Mouse (Mus musculus): ENCODE data around the gene Wnt3.

The Wnt3 gene

DNA sequence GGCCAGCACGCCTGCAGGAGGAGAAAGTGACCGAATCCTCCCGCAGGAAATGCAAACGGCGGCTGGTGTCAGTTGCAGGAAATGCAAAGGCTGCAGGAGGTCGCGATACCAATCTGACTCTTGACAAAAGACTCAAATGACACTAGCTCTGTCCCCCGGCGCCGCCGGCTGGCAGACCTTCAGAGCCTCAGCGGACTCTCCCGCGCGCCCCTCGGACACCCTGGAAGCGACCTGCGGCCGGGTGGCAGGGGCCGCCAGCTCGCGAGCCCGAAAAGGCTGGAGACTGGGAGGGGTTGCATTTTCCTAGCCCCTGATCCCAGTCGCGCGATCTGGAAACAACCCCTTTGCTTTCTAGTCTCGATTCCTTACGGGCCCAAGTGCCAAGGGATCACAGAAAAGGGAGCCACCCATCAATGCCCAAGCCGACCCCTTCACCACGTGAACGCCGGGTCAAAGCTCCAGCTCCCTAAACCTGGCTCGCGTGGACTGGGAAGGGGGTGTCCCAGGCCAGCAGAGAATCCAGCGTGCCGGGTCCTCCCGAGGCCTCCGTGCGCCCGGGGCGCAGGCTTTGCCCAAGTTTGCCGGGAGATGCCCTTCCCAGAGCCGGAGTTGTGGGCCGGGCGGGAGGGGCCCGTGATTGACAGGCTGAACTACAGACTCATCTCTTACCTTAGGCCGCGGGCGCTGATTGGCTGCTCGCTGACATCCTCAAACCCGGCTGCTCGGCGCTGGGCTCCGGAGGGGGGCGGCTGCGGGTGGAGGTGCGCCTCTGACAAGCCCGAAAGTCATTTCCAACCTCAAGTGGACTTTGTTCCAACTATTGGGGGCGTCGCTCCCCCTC lies at the start of gene Wnt3:
Gene Wnt3, plus strand, starts transcription at position 764 of the 841 bp plus-strand sequence.
- in situ Hi-C loops (cut with MboI, MseI) = loop anchor here in 1 of 2 experiments (25.0 kb wide), 1 partner anchor 139 kb away; no protein-coding TSS in a partner anchor

DNA sequence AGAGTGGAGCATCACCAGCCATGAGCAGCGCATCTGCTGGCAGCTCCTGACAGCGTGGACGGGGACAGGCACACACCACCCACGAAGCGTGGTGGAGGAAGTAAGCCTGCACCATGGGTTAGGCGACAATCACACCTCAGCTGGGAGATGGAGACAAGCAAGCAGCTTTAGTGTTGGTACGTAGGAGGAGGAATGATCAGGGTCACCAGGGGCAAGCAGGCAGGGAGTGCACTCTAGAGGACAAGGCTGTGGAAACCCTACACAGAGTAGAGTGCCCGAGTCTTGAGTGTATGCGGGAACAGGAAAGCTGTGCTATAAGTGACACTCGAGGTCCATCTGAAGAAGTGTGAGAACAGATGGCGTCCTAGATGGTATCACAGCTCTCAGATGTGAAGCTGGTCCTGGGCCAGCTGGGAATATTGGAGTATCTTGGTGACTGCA lies 49.6 kb upstream of the Wnt3 start:
- in situ Hi-C loops (cut with MboI, MseI) = no loop called here

DNA sequence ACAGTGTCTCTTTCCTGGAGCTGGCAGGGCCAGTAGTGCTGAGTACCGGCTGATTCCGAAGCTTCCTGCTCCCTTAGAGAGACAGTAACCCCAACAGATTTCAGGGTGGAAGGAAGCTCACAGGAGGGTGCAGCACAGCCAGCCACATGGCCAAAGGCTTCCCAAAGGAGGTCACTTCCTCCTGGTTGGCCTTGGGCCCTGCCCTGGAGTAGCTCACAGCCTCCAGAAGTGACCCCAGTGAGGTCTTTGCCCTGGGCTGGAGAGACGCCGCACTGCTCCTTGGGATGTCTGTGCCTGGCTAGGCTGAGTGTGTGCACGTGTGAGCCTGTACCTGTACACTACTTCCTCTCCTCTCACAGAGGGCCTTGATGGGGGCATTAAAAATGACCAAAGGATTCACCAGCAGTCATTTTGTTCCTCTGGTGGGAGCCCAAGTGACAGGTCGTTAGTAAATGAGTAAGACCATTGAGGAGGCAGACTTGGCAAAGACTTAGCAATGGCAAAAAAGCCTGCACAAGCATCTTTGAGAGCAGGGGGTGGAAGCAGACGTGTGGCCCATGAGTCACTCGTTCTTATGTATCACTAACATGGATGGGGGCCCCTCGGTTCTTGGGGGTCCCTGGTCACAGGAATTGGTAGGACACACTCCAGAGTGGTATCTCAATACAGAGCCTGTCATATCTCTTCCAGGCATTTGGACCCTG lies 44.5 kb upstream of the Wnt3 start:
- in situ Hi-C loops (cut with MboI, MseI) = no loop called here

DNA sequence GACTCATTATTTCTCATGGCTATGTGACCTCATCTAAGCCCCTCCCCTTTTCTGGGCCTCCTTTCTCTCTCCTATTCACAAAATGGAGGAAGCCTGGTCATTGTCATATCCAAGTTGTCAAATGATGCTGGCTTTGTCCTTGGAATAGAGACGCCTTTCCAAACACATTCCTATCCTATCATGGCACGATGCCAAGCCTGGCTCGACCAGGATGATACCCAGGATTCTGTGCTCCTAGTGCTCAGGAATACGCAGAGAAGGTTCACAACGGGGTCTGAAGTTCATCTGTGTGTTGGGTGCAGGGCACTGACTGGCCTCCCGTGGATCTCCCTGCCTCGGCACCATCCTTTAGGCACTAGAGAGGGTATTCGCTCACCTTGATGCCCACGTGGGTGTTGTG lies 42.4 kb upstream of the Wnt3 start:
- in situ Hi-C loops (cut with MboI, MseI) = no loop called here

DNA sequence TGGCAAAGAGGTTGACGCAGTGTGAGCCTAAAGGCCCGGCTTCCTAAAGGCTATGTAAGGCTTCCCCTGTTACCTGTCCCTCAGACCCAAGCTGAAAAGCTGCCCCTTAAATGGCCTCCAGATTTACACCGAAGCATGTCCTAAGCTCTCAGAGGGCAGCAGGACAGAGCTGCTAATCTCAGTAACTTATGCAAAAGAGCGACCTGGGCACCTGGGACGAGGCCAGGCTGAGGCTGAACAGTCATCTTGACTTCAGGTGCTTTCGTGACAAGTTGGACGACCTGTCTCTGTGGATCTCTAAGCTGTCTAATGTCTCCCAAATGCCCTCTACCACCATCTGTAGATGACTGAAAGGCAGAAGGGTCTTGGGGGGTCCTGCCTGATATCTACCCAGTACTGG lies 41.6 kb upstream of the Wnt3 start:
- in situ Hi-C loops (cut with MboI, MseI) = no loop called here

DNA sequence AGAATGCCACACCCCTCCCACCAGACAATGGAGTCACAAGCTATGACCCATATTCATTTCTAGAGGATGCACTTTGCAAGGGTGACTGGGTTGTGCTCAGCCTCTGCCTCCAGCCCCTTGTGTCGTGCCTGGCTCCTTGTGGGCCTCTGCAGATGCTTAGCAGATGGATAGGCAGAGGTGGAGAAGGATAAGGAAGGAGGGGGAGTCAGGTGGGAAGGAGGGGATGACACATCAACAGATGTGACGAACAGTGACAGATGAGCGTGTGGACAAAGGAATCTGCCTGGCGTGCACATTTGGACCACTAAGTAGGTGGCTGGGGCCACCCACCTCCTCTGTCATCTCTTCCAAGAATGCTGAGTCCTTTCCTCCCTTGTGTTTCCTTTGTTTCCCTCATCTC lies 40.9 kb upstream of the Wnt3 start:
- in situ Hi-C loops (cut with MboI, MseI) = no loop called here

DNA sequence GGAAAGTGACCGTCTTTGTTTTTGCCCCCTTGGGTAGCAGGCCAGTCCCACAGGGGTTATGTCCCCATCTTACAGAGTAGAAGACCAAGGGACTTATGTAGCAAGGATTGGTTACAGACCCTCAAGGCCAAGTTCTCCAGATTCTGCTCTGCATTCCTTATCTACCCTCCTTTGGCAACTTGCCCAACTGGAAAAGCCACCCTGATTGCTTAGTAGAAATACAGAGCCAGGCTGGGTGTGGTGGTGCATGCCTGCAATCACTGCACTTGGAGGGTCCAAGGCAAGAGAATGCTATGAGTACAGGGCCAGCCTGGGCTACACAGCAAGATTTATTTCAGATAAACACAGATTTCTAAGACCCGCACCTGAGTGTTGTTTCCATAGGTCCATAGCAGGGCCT lies 40.0 kb upstream of the Wnt3 start:
- in situ Hi-C loops (cut with MboI, MseI) = no loop called here

DNA sequence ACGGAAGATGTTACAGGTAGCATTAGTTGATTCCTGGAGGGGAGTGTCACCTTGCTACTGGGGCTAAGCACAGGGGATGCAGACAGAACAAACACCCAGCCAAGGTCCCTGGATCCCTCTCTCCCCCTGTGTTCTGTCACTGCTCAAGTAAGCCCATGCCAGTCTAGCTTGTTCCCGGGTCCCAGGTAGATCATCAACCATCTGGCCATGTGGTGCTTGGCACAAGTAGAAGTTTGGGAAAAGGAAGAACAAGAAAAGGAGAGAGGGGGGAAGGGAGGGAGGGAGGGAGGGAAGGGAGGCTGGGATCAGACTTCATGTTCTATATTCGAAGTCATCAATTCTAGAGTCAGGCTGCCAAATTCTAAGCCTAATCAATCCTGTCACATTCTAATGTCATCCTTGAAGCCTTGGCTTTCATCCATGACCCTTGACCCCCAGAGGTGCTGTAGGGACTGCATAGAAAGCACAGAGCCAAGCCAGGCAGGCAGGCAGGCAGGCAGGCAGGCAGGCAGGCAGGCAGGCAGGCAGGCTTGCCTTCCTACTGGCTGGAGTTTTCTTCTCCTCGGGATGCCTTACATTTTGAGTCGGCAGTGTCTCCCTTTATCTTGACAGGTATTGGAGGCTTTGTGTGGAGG lies 39.4 kb upstream of the Wnt3 start:
- in situ Hi-C loops (cut with MboI, MseI) = no loop called here

DNA sequence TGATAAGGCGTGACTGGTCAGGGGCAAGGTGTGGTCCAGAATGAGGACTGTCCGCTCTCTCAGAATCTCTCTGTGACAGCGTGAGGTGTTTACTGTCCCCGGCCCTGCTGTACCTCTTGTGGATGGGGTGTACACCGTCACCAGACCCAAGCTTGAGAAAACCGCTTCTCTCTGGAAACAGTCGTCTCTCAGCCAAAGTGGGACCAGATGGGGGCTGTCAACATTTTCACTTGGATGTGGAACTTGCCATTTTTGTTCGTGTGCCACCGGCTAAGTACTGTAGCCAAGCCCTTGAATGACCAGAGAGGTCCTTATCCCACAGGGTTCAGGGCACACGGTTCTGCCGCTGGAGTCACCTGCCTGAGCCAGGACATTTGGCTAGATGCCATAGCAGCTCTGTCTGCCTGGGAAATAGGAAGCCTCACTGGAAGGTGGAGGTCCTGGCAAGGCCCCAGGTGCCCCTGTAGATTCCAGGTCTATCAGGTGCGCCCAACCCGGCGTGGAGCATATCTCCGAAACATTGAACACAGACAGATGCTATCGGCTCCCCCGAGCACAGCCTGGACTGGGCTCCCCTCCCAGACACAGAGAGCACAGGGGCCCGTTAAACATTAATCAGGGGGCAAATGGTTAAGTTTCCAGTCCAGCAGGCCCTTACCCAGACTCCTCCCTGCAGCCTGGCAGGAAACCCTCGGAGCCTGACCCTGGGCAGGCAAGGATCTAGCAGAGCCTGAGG lies 38.7 kb upstream of the Wnt3 start:
- in situ Hi-C loops (cut with MboI, MseI) = no loop called here

DNA sequence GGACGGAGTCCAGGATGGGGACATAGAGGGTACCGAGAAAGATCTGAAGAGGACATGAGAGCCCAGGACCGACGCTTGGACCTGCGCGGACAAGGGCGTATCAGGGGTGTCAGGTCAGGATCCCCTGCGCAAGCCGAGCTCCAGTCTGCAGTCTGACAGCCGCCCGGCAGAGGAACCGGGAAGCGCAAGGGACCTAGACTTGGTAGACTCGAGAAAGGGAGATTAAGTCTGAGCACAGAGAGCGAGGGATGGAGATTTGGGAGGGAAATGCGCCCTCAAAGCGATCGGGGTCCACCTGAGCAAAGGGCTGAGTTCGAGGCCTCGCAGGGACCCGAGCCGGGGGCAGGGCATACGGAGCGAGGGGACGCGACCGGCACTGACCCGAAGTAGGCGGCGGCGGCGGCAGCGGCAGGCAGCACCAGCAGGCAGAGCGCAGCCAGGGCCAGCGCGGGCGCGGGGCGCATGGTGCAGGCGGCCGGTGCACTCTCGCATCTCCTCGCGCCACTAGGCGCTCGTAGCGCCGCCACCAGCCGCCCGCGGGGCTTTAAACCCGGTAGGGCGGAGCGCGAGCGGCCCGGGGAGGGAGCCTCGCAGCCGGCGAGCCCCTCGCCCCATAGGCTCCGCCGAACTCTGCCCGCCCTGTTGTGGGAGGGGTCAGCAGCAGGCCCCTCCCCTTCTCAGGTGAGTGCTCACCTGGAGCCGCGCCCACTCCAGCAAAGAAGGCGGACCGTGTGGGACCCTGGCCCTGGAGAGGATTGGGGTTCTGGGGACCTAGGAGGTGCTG lies 24.5 kb upstream of the Wnt3 start, which contains the start of gene Wnt9b:
Gene Wnt9b, minus strand, starts transcription at position 516 of the 784 bp plus-strand sequence.
- in situ Hi-C loops (cut with MboI, MseI) = loop anchor here in 1 of 2 experiments (5.0 to 25.0 kb wide), 3 partner anchors 112 to 245 kb away; partner anchors contain the start of genes Lrrc37a and Lyzl6

DNA sequence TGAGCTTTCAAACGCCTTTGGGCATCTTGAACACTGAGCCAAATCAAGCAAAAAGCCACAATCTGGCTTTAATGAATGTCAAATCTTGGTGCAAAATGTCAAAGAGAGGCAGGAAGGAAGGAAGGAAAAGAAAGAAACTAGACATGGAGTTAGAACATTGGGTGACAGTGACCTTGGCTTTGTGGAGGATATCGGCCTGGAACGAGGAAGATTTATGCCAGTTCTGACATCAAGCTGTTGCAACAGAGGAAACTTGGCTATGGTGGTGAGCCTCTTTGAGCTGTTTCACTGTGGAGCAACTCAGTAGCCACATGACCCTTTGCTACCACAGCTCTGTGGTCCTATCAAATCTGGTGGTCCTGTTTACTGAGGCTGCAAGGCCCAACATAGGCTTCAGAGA lies 23.3 kb upstream of the Wnt3 start:
- in situ Hi-C loops (cut with MboI, MseI) = loop anchor here in 1 of 2 experiments (5.0 to 25.0 kb wide), 2 partner anchors 113 to 162 kb away; partner anchors contain the start of gene Lyzl6

DNA sequence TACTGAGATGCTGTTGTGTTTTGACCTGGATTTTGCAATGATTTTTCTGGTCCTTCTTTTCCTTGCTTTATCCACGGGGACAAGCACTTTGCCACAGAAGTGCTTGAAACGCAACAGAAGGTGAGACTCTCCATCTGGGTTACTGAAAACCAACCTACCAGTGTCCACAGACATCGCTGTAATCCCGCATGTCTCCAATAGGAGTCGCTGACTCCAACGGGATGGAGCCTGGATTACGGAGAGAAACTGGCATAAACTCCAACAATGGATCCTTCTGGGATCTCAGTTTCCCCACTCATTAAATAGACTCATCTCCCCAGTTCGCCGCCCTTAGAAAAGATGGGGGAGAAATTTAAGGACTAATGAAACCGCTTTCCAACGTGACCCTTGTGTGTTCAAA lies 15.9 kb upstream of the Wnt3 start:
- in situ Hi-C loops (cut with MboI, MseI) = loop anchor here in 1 of 2 experiments (25.0 kb wide), 1 partner anchor 154 kb away; no protein-coding TSS in a partner anchor

DNA sequence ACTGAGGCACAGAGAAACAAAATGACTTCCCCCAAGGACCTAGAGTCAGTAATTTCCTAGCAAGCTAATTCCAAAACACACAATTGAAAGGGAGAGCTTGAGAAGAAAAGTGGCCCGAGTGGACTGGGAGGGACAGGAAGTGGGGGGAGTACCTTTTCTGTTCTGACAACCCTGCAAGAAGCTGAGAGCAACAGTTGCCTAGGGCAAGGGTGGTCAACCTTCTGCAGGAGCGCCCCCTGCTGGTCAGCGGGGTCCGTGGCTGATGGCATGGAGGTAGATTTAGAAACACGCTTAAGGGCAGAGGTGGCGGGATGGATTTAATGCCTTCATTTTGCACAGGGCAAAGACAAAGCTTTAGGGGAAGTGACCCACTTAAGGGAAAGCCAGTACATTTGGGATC lies 15.2 kb upstream of the Wnt3 start:
- in situ Hi-C loops (cut with MboI, MseI) = loop anchor here in 1 of 2 experiments (25.0 kb wide), 1 partner anchor 154 kb away; no protein-coding TSS in a partner anchor

DNA sequence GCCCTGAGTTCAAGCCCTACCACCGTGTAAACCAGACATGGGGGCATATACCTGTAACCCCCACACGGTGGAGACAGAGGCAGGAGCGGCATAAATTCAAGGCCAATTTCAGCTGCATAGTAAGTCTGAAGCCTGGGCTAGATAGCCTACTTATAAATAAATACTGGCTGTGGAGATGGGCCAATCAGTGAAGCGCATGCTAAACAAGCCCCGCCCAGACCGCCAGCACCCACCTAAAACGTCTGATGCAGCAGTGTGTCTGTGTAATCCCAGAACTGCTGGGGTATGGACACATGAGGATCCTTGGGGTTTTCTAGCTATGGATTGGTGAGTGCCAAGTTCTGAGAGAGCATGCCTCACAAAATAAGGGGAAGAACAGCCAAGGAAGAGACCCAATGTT lies 13.8 kb upstream of the Wnt3 start:
- in situ Hi-C loops (cut with MboI, MseI) = loop anchor here (5.0 to 25.0 kb wide), 2 partner anchors 152 kb away; no protein-coding TSS in a partner anchor

DNA sequence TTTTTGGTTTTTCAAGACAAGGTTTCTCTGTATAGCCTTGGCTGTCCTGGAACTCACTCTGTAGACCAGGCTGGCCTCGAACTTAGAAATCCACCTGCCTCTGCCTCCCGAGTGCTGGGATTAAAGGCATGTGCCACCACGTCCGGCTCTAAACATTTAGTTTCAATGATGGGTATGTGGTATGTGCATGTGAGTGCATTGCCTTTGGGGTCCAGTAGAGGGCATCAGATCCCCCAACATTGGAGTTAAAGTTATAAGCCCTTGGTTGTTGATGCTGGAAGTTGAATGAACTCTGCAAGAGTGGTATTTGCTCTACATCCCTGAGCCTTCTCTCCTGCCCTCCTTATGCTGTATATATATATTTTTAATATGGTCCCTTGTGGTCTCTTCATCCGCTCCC lies 13.1 kb upstream of the Wnt3 start:
- in situ Hi-C loops (cut with MboI, MseI) = loop anchor here (5.0 to 25.0 kb wide), 2 partner anchors 151 kb away; no protein-coding TSS in a partner anchor

DNA sequence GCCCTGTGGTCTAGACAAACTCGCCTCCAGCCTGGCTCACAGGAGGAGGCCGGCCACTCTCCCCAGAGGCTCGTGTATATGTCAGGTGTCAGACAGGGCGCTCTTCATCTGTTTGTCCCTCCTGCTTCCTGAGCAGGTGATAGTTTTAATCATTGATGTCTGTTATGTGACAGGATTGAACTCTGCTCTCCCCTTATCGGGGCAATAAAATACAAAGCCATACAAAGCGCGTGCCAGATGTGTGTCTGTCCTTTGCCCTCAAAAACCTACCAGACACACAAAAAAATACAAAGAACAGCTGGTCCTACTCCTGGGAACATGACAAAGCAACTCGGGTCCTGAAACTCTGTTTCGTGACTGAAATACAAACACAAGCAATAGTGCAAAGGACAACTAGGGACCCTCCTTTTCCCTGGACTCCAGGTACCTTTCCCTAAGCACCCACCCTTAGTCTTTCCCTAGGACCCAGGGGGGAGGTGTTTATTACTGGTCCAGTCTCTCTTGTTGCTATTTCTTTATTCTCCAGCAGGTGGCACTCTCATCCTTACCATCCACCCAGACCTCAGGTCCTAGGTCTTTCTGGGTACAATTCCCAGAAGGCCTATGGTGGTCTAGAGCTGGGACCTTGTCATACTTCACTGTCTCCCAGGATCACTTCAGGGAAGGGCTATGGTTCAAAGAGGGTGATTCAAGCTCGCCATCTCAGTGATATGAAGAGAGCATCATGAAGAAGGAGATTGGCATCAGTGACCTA lies 10.4 kb upstream of the Wnt3 start:
- in situ Hi-C loops (cut with MboI, MseI) = loop anchor here (5.0 to 25.0 kb wide), 2 partner anchors 149 kb away; no protein-coding TSS in a partner anchor

DNA sequence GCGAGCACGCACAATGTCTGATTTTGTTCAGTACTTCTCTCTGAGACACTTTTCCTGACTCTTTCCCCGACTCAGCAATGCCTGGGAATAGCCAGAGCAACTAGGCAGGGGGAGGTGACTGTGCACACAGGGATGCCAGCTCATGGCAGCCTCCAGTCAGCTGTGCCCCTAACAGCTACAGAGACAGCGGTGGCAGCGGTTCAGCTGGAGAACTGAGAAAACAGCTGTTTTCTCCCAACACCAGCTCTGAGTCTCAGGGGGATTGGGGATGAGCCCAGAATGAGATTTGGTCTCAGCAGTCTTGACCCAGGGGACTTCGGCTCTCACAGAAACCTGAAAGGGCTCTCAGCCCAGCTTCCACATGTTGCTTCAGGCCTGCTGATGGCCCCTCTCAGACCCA lies 9.3 kb upstream of the Wnt3 start:
- in situ Hi-C loops (cut with MboI, MseI) = loop anchor here (5.0 to 25.0 kb wide), 2 partner anchors 148 kb away; no protein-coding TSS in a partner anchor

DNA sequence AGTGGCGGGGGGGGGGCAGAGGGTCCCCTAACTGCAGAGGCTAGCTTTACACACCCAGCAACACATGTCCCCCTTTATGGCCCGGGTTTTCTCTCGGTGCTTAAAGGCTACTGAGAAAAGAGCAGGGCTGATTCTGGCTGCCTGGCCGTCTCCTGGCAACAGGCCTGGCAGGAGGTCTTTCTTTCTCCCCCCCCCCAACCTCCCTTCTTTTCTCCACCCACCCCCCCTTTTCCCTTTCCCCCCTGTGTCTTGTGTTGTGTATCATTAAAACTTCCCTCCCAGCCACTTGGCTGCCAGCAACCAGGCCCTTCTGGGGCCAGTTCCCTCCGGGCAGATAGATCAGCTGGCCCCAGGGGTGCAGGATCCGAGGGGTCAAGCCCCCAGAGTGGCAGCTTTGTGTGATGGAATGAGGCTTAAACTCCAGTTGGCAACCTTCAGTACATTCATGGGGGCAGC lies 8.4 kb upstream of the Wnt3 start:
- in situ Hi-C loops (cut with MboI, MseI) = loop anchor here in 1 of 2 experiments (25.0 kb wide), 1 partner anchor 147 kb away; no protein-coding TSS in a partner anchor

Measured in T-helper 17 cell (primary cell).